Comparison of ENCODE assay signal across 17 mouse cellular contexts in genomic region chr10:69375154-69375553, GRCm38 (mm10). TPM values are rescaled to one million over a fixed set of nuclear protein-coding genes. Genes with fewer than 3 reads are reported as not detected.
DNase-seq lines count a peak whose midpoint lies in the region; ATAC-seq and TF ChIP-seq lines count a peak whose summit lies in the region.
"Had no signal": no experiment of that assay in that cellular context is flagged by ENCODE, and none has a peak within 500 bp of the region (broad histone marks: within the 10 kb centered on the region; RNA-seq: fewer than 3 reads in every experiment).

No protein-coding gene starts in this region.

- TF ChIP-seq CTCF in gastrocnemius, adult 2 months (IDR thresholded peaks at IDR 0.05): peak; percentile 22; the same call in 1 of the 2 replicates
- TF ChIP-seq CTCF in liver, postnatal 0 days (IDR thresholded peaks at IDR 0.05; ENCODE audit: low read depth): peak; percentile 42

- no peak overlapping the region for H3K4me2 ChIP-seq in liver, postnatal 0 days (ENCODE audit: low read depth, low read length)
- H3K4me2 ChIP-seq in liver, embryonic 12.5 days: no peak overlapping the region
- no peak overlapping the region for H3K4me2 ChIP-seq in kidney, embryonic 15.5 days
- H3K4me2 ChIP-seq: forebrain, embryonic 13.5 days had no signal

- TF ChIP-seq EP300 in liver, postnatal 0 days (IDR thresholded peaks at IDR 0.05; ENCODE audit: low read depth): no peak

- no peak for ATAC-seq in liver, postnatal 0 days
- no peak for ATAC-seq in liver, embryonic 12.5 days
- no peak for ATAC-seq in kidney, embryonic 15.5 days (replicated peaks; ENCODE audit: low FRiP score)
- ATAC-seq: forebrain, embryonic 13.5 days; intestine, embryonic 16.5 days had no signal

- WGBS in liver, postnatal 0 days (ENCODE audit: insufficient replicate concordance): 46% methylated on average over 7 of the region's 7 CpGs
- WGBS in liver, embryonic 12.5 days (ENCODE audit: insufficient replicate concordance): 36% methylated on average over 7 of the region's 7 CpGs
- WGBS in kidney, embryonic 15.5 days: 54% methylated on average over 7 of the region's 7 CpGs

- no peaks in the 10 kb centered on the region for H3K9me3 ChIP-seq in liver, postnatal 0 days (ENCODE audit: low read length)
- H3K9me3 ChIP-seq in liver, embryonic 12.5 days (replicated peaks): no peaks in the 10 kb centered on the region
- no peaks in the 10 kb centered on the region for H3K9me3 ChIP-seq in kidney, embryonic 15.5 days (replicated peaks)
- H3K9me3 ChIP-seq: forebrain, embryonic 13.5 days; heart, embryonic 10.5 days; hindbrain, embryonic 10.5 days had no signal

- DNase-seq in gastrocnemius, adult 2 months: no peak
- no peak for DNase-seq in gastrocnemius, postnatal 4 days (ENCODE audit: low spot score in 2 of 2)
- no peak for DNase-seq in liver, postnatal 0 days
- peak; percentile 76 for DNase-seq in ZHBTc4 (ENCODE audit: low read depth, low spot score)
- peak; percentile 61 for DNase-seq in retina, postnatal 1 day
- no peak for DNase-seq in natural killer cell, adult 2 months (ENCODE audit: low spot score in 2 of 2)
- DNase-seq: cerebellum, adult 11-12 months; right cerebral cortex, postnatal 14 days; thymus, adult 18-20 months had no signal

- H3K27ac ChIP-seq in gastrocnemius, adult 2 months: no peak overlapping the region
- no peak overlapping the region for H3K27ac ChIP-seq in liver, postnatal 0 days (ENCODE audit: low read depth)
- H3K27ac ChIP-seq in liver, embryonic 12.5 days: no peak overlapping the region
- no peak overlapping the region for H3K27ac ChIP-seq in kidney, embryonic 15.5 days
- H3K27ac ChIP-seq: forebrain, embryonic 13.5 days; heart, embryonic 10.5 days; hindbrain, embryonic 10.5 days had no signal

- H3K27me3 ChIP-seq in liver, postnatal 0 days (ENCODE audit: insufficient read depth, low read length): no peaks in the 10 kb centered on the region
- H3K27me3 ChIP-seq in liver, embryonic 12.5 days (replicated peaks): no peaks in the 10 kb centered on the region
- H3K27me3 ChIP-seq in kidney, embryonic 15.5 days: no peaks in the 10 kb centered on the region
- H3K27me3 ChIP-seq: forebrain, embryonic 13.5 days had no signal

- H3K4me1 ChIP-seq in liver, postnatal 0 days (ENCODE audit: insufficient read depth): no peaks in the 10 kb centered on the region
- H3K4me1 ChIP-seq in liver, embryonic 12.5 days: no peaks in the 10 kb centered on the region
- no peaks in the 10 kb centered on the region for H3K4me1 ChIP-seq in kidney, embryonic 15.5 days
- H3K4me1 ChIP-seq: forebrain, embryonic 13.5 days; heart, embryonic 10.5 days; hindbrain, embryonic 10.5 days had no signal

- H3K9ac ChIP-seq in liver, postnatal 0 days (replicated peaks): no peak overlapping the region
- H3K9ac ChIP-seq in liver, embryonic 12.5 days: no peak overlapping the region
- no peak overlapping the region for H3K9ac ChIP-seq in kidney, embryonic 15.5 days
- H3K9ac ChIP-seq: forebrain, embryonic 13.5 days had no signal

- no peaks in the 10 kb centered on the region for H3K36me3 ChIP-seq in liver, postnatal 0 days (replicated peaks; ENCODE audit: insufficient read depth, low read length)
- H3K36me3 ChIP-seq in liver, embryonic 12.5 days: no peaks in the 10 kb centered on the region
- no peaks in the 10 kb centered on the region for H3K36me3 ChIP-seq in kidney, embryonic 15.5 days
- H3K36me3 ChIP-seq: heart, embryonic 10.5 days; hindbrain, embryonic 10.5 days had no signal

- intact Hi-C loops in gastrocnemius, adult 2 months (cut with DNase I): no loop called here

- no peak overlapping the region for H3K4me3 ChIP-seq in gastrocnemius, adult 2 months
- no peak overlapping the region for H3K4me3 ChIP-seq in liver, postnatal 0 days (ENCODE audit: low read depth, low read length)
- no peak overlapping the region for H3K4me3 ChIP-seq in liver, embryonic 12.5 days
- H3K4me3 ChIP-seq in kidney, embryonic 15.5 days (replicated peaks): no peak overlapping the region
- H3K4me3 ChIP-seq: forebrain, embryonic 13.5 days; heart, embryonic 10.5 days; hindbrain, embryonic 10.5 days; myocyte had no signal

RNA-seq across cellular contexts. Expression of gene Cdk1, which starts 22.4 kb away (rescaled TPM):
- not detected for total RNA-seq in gastrocnemius, adult 2 months (2021)
- total RNA-seq in gastrocnemius, postnatal 4 days (2021): 10 to 100 TPM; 52.7 to 56.0 TPM
- 153 and 171 TPM in 2 replicates for polyA plus RNA-seq in liver, postnatal 0 days (2015; fragmentation: Nextera tagmentation; extraction: Ambion mirVana)
- 319 and 336 TPM in 2 replicates for polyA plus RNA-seq in liver, embryonic 12.5 days (2016; fragmentation: Nextera tagmentation; extraction: Ambion mirVana)
- 490 and 496 TPM in 2 replicates for polyA plus RNA-seq in kidney, embryonic 15.5 days (2015; fragmentation: Nextera tagmentation; extraction: Ambion mirVana)
- total RNA-seq: gastrocnemius, adult 8-10 months had no signal

RNA-seq across cellular contexts. Expression of gene Ank3, which starts 23.4 kb away (rescaled TPM):
- 100 to 1,000 TPM in 1 of 2 experiments, 10 to 100 TPM in 1; 97.9 to 110 TPM for total RNA-seq in gastrocnemius, adult 2 months (2021)
- 100 to 1,000 TPM in 1 of 2 experiments, 10 to 100 TPM in 1; 88.7 to 108 TPM for total RNA-seq in gastrocnemius, postnatal 4 days (2021)
- 7.1 and 7.6 TPM in 2 replicates for polyA plus RNA-seq in liver, postnatal 0 days (2015; fragmentation: Nextera tagmentation; extraction: Ambion mirVana)
- 9.2 and 10.0 TPM in 2 replicates for polyA plus RNA-seq in liver, embryonic 12.5 days (2016; fragmentation: Nextera tagmentation; extraction: Ambion mirVana)
- polyA plus RNA-seq in kidney, embryonic 15.5 days (2015; fragmentation: Nextera tagmentation; extraction: Ambion mirVana): 43.9 and 47.9 TPM in 2 replicates

Comparison
In these comparisons a context has a peak if more than half of its experiments do, and no peak if none do; other contexts are left out.
1. DNase-seq: peak in ZHBTc4 (single experiment) and retina, postnatal 1 day (single experiment); none in gastrocnemius, adult 2 months (single experiment), gastrocnemius, postnatal 4 days (0 of 2), liver, postnatal 0 days (single experiment) and natural killer cell, adult 2 months (0 of 2).